Mouse (Mus musculus) hindbrain, embryonic 14.5 days (tissue): ENCODE measurements at regions not wholly inside any gene's neighbourhood (a gene's known extent, or its start where the extent isn't known, plus 50 kb on each side); places are given as distances from the start of the nearest gene placed in this dataset.

Experiments
- ATAC-seq: fragments of 200-750 bp; cut with Nextera tagmentation; 2 replicates; pipeline ENCODE4 v1.8.0; 2017; ENCODE audit warnings: moderate number of reproducible peaks, mild to moderate bottlenecking, moderate TSS enrichment, moderate library complexity; ENCODE audit not compliant: low FRiP score
- DNase-seq: peaks from one replicate; pipeline ENCODE4 v3.0.0-alpha.2; 2015; ENCODE audit warnings: low spot score
- H3K27ac ChIP-seq: fragments of 300-500 bp; sonication (generic); 2 replicates; pipeline ENCODE4 v1.5.1; 2014; ENCODE audit warnings: mild to moderate bottlenecking, moderate library complexity
- H3K27me3 ChIP-seq: fragments of 300-500 bp; sonication (generic); 2 replicates; pipeline ENCODE4 v1.6.1; 2014; ENCODE audit warnings: mild to moderate bottlenecking, low read length, mixed read lengths; ENCODE audit not compliant: control insufficient read depth, insufficient read depth
- H3K36me3 ChIP-seq: fragments of 300-500 bp; sonication (generic); replicated peaks from 2 replicates; pipeline ENCODE4 v1.6.1; 2014; ENCODE audit not compliant: control insufficient read depth, insufficient read depth
- H3K4me1 ChIP-seq: fragments of 300-500 bp; sonication (generic); replicated peaks from 2 replicates; pipeline ENCODE4 v1.6.1; 2014; ENCODE audit warnings: antibody characterized with exemption, low read length, mixed read lengths; ENCODE audit not compliant: control insufficient read depth, insufficient read depth
- H3K4me2 ChIP-seq: fragments of 300-500 bp; sonication (generic); replicated peaks from 2 replicates; pipeline ENCODE4 v1.6.1; 2014; ENCODE audit warnings: mild to moderate bottlenecking, moderate library complexity
- H3K4me3 ChIP-seq: fragments of 300-500 bp; sonication (generic); replicated peaks from 2 replicates; pipeline ENCODE4 v1.5.1; 2014; ENCODE audit warnings: mild to moderate bottlenecking, low read length
- H3K9ac ChIP-seq: fragments of 300-500 bp; sonication (generic); 2 replicates; pipeline ENCODE4 v1.6.1; 2014
- H3K9me3 ChIP-seq: fragments of 300-500 bp; sonication (generic); 2 replicates; pipeline ENCODE4 v1.6.1; 2016; ENCODE audit warnings: low read length; ENCODE audit not compliant: control insufficient read depth
- WGBS: fragments of 180-500 bp; shearing (Covaris S2); extraction: QIAGEN DNeasy Blood & Tissue Kit; methylation state at CpG from one replicate; pipeline ENCODE4 v1.1.7; 2014; 5-methylcytosine and 5-hydroxymethylcytosine counted together

DNA sequence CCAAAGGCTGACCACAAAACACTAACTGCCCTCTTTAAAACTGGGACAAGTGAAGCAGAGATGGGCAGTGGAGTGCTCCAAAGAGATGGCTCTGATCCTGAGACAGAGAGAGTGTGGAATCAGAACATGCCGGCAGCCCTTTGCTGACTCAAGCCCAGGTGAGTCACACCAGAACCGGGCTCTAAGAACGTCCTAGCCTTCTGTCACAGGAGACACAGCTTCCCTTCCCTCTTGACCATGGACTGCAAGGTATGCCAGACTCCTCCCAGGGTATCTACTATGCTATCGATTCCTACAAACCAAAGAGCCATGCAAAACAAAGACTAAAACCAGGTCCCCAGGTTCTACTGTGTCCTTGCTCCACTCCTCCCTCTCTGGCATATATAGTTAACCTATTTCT is 98.0 kb downstream of the Dhx15 start:
- Histone ChIP-seq H3K4me2 (no peak overlapping the region), H3K9ac (no peak overlapping the region), H3K27ac (no peak overlapping the region), H3K27me3 (no peaks in the 10 kb centered on the region), H3K4me1 (no peaks in the 10 kb centered on the region), H3K9me3 (no peaks in the 10 kb centered on the region), H3K36me3 (no peaks in the 10 kb centered on the region), H3K4me3 (no peak overlapping the region)
- WGBS = 87% methylated on average over 4 of the region's 4 CpGs
- DNase-seq (no peak), ATAC-seq (no peak)

DNA sequence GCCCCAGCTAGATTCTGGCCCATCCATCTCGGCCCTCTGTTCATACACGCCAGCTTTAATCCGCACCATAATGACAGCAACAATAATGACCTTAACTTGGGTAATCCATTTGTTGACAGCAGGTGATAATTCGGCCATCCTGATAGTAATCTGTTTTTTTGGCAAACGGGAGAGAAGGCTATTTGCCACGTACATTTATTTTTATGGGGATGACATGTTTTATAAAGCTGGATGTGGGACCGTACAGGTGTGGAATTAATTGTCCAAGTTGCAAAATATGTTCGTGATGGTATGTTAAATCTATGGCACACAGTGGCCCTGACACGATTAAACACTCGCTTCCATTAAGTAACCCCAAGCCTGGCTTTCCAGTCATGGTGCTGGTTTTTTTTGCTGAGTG is 102.2 kb downstream of the Dhx15 start:
- H3K9ac ChIP-seq = no peak overlapping the region
- no peaks in the 10 kb centered on the region for H3K4me1 ChIP-seq
- ATAC-seq = no peak
- no peaks in the 10 kb centered on the region for H3K36me3 ChIP-seq
- H3K27ac ChIP-seq = no peak overlapping the region
- H3K4me2 ChIP-seq = no peak overlapping the region
- no peaks in the 10 kb centered on the region for H3K27me3 ChIP-seq
- H3K4me3 ChIP-seq = no peak overlapping the region
- H3K9me3 ChIP-seq = no peaks in the 10 kb centered on the region
- DNase-seq = no peak
- 74% methylated on average over 10 of the region's 10 CpGs for WGBS

DNA sequence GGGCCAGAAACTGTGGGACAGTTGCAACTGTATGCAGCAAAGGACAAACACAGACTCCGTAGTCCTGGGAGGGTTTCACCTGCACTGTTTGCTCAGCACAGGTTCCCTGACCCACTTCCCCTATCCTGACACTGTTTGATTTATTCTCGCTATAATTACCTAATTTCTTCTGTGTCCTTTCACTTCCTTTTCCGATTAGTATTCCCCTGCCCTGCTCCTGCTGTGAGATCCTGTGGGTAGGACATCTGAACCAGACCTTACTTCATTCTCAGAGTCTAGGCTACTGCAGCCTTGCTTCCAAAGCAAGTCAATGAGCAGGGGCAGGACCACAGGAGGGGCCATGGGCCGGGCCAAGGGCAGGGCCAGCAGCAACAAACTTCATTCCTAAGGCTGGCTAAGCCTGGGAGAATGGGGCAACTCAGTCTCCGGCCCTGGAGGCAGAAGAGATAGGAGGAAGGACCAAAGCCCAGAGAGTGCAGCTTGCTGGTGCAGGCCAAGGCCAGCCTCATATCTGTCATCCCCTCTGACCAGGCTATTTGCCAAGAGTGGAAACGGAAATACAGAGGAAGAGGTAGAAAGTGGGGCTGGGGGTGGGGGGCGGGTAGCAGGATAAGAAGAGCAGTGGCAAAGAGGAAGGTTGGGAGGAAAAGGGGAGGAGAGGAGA is 103.4 kb downstream of the Dhx15 start:
- WGBS = 65% methylated on average over 7 of the region's 7 CpGs
- ATAC-seq (no peak), DNase-seq (no peak)
- H3K36me3 ChIP-seq = no peaks in the 10 kb centered on the region
- H3K4me2 ChIP-seq = no peak overlapping the region
- H3K27me3 ChIP-seq = no peaks in the 10 kb centered on the region
- no peak overlapping the region for H3K4me3 ChIP-seq
- H3K9ac ChIP-seq = no peak overlapping the region
- no peaks in the 10 kb centered on the region for H3K4me1 ChIP-seq
- no peak overlapping the region for H3K27ac ChIP-seq
- H3K9me3 ChIP-seq = no peaks in the 10 kb centered on the region

DNA sequence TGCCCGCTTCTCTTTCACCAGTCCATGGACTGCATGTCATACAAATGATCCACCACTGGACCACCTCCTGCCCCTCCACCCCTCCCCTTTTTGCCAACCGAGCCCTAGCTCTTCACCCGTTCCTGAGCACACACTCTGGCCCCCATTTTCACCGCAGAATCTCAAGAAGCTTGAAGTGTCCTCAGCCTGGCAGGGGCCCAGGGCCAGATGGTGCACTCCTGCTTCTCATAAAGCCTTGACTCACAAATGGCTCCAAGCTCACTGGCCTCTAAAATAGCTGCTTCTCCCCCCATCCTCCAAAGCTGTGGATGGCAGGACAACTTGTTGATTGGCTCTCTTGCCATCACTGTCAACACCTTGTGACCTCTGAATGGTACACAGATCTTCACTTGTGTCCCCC is 110.0 kb downstream of the Dhx15 start:
- no peak for DNase-seq
- H3K4me2 ChIP-seq = no peak overlapping the region
- no peaks in the 10 kb centered on the region for H3K4me1 ChIP-seq
- no peak overlapping the region for H3K4me3 ChIP-seq
- 84% methylated on average over 4 of the region's 4 CpGs for WGBS
- H3K36me3 ChIP-seq = no peaks in the 10 kb centered on the region
- no peaks in the 10 kb centered on the region for H3K27me3 ChIP-seq
- H3K27ac ChIP-seq = no peak overlapping the region
- ATAC-seq = no peak
- H3K9me3 ChIP-seq = no peaks in the 10 kb centered on the region
- no peak overlapping the region for H3K9ac ChIP-seq

DNA sequence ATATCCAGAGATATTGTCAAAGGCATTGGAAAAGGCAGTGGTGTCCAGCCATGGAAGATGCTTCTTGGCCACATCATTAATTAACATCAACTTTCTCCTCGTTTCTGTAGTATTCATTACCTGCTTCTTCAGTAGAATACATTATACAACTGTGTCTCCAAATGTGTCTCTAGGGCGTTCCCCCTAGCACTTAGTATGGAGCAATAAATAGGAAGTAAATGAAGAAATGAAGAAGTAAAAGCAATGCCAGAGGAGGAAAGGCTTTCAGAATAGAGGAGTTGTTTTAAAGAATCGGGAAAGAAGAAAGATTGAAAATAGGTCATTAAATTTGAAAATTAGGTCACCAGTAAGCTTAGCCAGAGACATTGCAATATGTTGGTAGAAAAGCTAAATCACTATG is 112.6 kb downstream of the Dhx15 start:
- Histone ChIP-seq H3K27ac (no peak overlapping the region), H3K9me3 (no peaks in the 10 kb centered on the region), H3K36me3 (no peaks in the 10 kb centered on the region), H3K4me3 (no peak overlapping the region), H3K4me1 (no peaks in the 10 kb centered on the region), H3K27me3 (no peaks in the 10 kb centered on the region), H3K4me2 (no peak overlapping the region), H3K9ac (no peak overlapping the region)
- 84% methylated on average over 3 of the region's 3 CpGs for WGBS
- ATAC-seq (no peak), DNase-seq (no peak)

DNA sequence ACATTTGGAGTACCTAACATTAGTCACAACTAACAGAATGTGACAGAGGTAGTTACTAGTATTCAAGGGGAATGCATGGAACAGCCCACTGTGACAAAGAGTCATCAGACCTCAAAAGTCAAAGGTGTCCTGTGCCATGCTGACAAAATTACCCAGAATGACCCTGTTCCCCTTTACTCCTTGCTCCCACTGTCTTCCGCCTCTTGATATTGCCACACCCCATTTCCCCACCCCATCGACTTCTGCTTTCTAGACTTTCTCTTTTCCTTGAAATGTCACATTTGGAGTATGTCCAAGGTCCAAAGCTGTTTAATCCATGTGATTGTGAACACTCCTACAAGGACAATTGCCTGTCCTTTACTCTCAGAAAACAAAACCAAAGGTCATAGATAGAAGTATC is 115.2 kb downstream of the Dhx15 start:
- Histone ChIP-seq H3K9me3 (no peaks in the 10 kb centered on the region), H3K27me3 (no peaks in the 10 kb centered on the region), H3K4me3 (no peak overlapping the region), H3K9ac (no peak overlapping the region), H3K4me1 (no peaks in the 10 kb centered on the region), H3K27ac (no peak overlapping the region), H3K36me3 (no peaks in the 10 kb centered on the region), H3K4me2 (no peak overlapping the region)
- WGBS = 93% methylated on average over 2 of the region's 2 CpGs
- DNase-seq (no peak), ATAC-seq (no peak)

DNA sequence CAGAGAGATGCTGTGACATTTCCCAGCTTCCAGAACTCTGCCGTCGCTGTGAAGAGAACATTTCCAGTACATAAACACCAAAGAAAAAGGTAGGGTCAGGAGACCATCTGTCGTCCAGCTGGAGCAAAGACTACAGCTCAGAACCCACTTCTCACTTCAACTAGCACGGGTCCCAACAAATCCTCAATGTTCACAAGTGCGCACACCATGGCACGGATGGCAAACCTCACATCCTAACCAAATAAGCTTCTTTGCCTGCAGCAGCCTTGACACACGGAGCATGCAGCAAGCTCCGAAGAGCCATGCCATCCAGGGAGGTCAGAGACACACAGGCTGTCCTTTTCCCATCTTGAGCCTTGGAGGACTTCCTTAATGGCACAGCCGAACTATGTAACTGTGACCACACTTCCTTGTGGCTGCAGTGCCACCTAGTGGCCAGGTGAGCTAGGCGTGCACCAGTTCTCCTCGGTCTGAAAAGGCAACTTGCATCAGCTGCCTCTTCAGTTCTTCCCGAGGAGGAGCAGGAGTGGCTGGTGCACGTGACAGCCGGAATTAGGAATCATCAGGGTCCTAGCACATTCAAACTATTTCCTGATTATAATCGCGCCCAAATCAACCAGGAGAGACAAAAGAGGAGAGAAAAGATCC is 125.4 kb downstream of the Dhx15 start:
- no peak overlapping the region for H3K4me2 ChIP-seq
- H3K4me1 ChIP-seq = no peaks in the 10 kb centered on the region
- H3K27me3 ChIP-seq = no peaks in the 10 kb centered on the region
- no peak overlapping the region for H3K9ac ChIP-seq
- no peak overlapping the region for H3K27ac ChIP-seq
- WGBS = 38% methylated on average over 16 of the region's 16 CpGs
- DNase-seq (peak; percentile 89), ATAC-seq (peak; percentile 90)
- H3K36me3 ChIP-seq = no peaks in the 10 kb centered on the region
- H3K4me3 ChIP-seq = no peak overlapping the region
- H3K9me3 ChIP-seq = no peaks in the 10 kb centered on the region

DNA sequence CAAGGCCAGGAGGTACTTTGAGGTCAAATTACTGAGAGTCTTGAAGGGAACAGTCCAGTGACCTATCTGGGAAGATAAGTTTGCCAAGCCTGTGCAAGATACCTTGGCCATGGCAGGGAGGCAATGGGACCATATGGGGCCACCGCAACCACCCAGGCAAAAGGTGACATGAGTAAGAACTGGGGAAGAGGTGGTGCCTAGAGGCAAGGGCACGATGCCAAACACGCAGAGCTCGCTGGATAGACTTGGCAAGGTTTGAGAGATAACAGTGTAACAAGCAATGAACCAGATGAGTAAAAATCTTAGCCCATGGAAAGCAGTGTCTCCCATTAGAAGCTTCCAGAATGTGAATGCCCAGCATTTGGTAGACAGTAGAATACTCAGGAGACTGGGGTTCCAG is 128.1 kb downstream of the Dhx15 start:
- no peak overlapping the region for H3K9ac ChIP-seq
- 87% methylated on average over 4 of the region's 4 CpGs for WGBS
- no peak overlapping the region for H3K4me2 ChIP-seq
- no peaks in the 10 kb centered on the region for H3K27me3 ChIP-seq
- no peak overlapping the region for H3K27ac ChIP-seq
- no peak overlapping the region for H3K4me3 ChIP-seq
- no peak for ATAC-seq
- H3K9me3 ChIP-seq = no peaks in the 10 kb centered on the region
- H3K4me1 ChIP-seq = no peaks in the 10 kb centered on the region
- no peaks in the 10 kb centered on the region for H3K36me3 ChIP-seq
- DNase-seq = no peak

DNA sequence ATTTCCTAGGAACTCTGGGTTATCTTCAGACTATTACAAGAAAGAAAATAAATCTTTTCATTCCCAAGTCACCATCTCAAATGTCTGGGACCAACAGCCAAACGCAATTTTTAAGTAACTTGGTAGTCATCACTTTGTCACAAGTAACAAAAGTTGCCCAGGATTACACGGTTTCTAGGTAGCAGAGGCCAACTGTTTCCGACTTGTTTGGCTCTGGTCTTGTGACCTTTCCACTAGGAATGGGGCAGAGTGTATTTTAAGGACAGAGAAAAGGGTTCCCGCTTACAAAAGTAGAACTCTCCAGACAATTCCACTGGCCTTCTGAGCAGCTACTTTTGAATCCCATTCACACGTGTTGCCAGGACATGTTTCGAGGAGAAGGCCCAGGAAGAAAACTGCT is 129.1 kb downstream of the Dhx15 start:
- DNase-seq (no peak), ATAC-seq (no peak)
- H3K4me3 ChIP-seq = no peak overlapping the region
- no peaks in the 10 kb centered on the region for H3K36me3 ChIP-seq
- no peak overlapping the region for H3K4me2 ChIP-seq
- no peak overlapping the region for H3K27ac ChIP-seq
- no peaks in the 10 kb centered on the region for H3K27me3 ChIP-seq
- WGBS = 69% methylated on average over 6 of the region's 6 CpGs
- H3K9me3 ChIP-seq = no peaks in the 10 kb centered on the region
- no peaks in the 10 kb centered on the region for H3K4me1 ChIP-seq
- H3K9ac ChIP-seq = no peak overlapping the region

DNA sequence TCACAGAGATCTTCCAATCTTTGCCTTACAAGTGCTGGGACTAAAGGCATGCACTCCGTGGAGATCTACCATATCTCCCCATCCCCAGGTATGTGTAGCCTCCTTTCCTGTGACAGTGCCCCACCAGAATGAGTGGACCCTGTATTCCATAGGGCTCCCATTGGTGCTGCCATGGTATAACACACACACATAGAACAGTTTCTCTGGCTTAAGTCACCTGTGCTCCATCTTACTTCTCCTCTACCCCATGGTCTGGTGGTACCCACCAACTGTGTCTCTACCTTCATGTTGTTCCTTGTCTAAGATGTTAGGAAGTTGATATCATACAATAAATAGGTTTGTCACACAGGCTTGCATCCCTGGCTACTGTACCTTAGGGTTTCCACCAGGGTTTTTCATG is 133.1 kb downstream of the Dhx15 start:
- Histone ChIP-seq H3K9me3 (no peaks in the 10 kb centered on the region), H3K4me3 (no peak overlapping the region), H3K4me2 (no peak overlapping the region), H3K36me3 (no peaks in the 10 kb centered on the region), H3K9ac (no peak overlapping the region), H3K4me1 (no peaks in the 10 kb centered on the region), H3K27me3 (no peaks in the 10 kb centered on the region), H3K27ac (no peak overlapping the region)
- WGBS = 96% methylated on average over 1 of the region's 1 CpGs
- DNase-seq (no peak), ATAC-seq (no peak)
